Mouse (Mus musculus): ENCODE measurements around the gene Zfand6. TPM values are rescaled to one million over a fixed set of nuclear protein-coding genes. Genes with fewer than 3 reads are reported as not detected.

Zfand6 gene
- polyA plus RNA-seq (2014; fragmentation: Nextera tagmentation; extraction: Ambion mirVana), result 167 and 180 TPM in 2 replicates

GRCm38 (mm10) chr7:84689251-84690100 lies at the start of gene Zfand6:
Zfand6 (minus strand) TSS chr7:84689959.
- peak within 1 kb of the TSS; percentile 89 for H3K27ac ChIP-seq (ENCODE audit: low read depth, low read length)
- no peaks in the 10 kb centered on the region for H3K4me1 ChIP-seq (ENCODE audit: control insufficient read depth, insufficient read depth, low read length)
- under 1% methylated on average over 47 of the region's 87 CpGs for WGBS
- no peaks in the 10 kb centered on the region for H3K27me3 ChIP-seq (ENCODE audit: control insufficient read depth, insufficient read depth, low read length)
- no peaks in the 10 kb centered on the region for H3K36me3 ChIP-seq (ENCODE audit: control insufficient read depth, insufficient read depth, low read length)
- H3K9me3 ChIP-seq (ENCODE audit: control insufficient read depth, low read length), result no peaks in the 10 kb centered on the region
- peak within 1 kb of the TSS; percentile 80 for H3K4me3 ChIP-seq (ENCODE audit: low read length)
- peak; percentile 99 for ATAC-seq (ENCODE audit: low FRiP score, low TSS enrichment)
- peak within 1 kb of the TSS; percentile 83 for H3K9ac ChIP-seq (ENCODE audit: low read depth, low read length)
- peak within 1 kb of the TSS; percentile 74 for H3K4me2 ChIP-seq (replicated peaks; ENCODE audit: low read depth, low read length)

GRCm38 (mm10) chr7:84736803-84737202 lies 47.0 kb upstream of the Zfand6 start:
- Histone ChIP-seq H3K4me2 (replicated peaks; ENCODE audit: low read depth, low read length) (no peak overlapping the region), H3K9ac (ENCODE audit: low read depth, low read length) (no peak overlapping the region), H3K36me3 (ENCODE audit: control insufficient read depth, insufficient read depth, low read length) (no peaks in the 10 kb centered on the region), H3K4me3 (ENCODE audit: low read length) (no peak overlapping the region), H3K27me3 (ENCODE audit: control insufficient read depth, insufficient read depth, low read length) (no peaks in the 10 kb centered on the region), H3K27ac (ENCODE audit: low read depth, low read length) (no peak overlapping the region), H3K4me1 (ENCODE audit: control insufficient read depth, insufficient read depth, low read length) (no peaks in the 10 kb centered on the region), H3K9me3 (ENCODE audit: control insufficient read depth, low read length) (no peaks in the 10 kb centered on the region)
- ATAC-seq (ENCODE audit: low FRiP score, low TSS enrichment), result no peak
- WGBS, result 81% methylated on average over 2 of the region's 2 CpGs

DNA sequence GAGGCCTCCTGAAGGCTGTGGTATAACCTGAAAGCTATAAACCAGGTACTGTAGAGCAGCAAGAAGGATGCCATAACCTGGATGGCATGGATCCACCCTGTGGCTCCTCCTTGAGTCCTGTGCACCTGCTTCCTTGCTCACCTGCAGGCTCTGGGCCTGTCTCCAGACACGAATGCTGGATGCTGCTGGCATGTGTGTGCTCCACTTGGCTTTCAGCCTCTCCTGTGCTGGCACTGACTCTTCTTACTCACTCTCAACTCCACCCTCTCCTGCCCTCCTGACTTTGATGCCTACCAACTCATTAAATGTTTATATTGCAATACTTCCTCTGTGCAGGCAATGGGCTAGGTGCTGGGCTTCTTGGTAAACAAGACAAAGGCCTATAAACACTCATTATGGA lies 43.3 kb upstream of the Zfand6 start:
- Histone ChIP-seq H3K4me2 (replicated peaks; ENCODE audit: low read depth, low read length) (no peak overlapping the region), H3K4me3 (ENCODE audit: low read length) (no peak overlapping the region), H3K27me3 (ENCODE audit: control insufficient read depth, insufficient read depth, low read length) (no peaks in the 10 kb centered on the region), H3K9ac (ENCODE audit: low read depth, low read length) (no peak overlapping the region), H3K36me3 (ENCODE audit: control insufficient read depth, insufficient read depth, low read length) (no peaks in the 10 kb centered on the region), H3K9me3 (ENCODE audit: control insufficient read depth, low read length) (no peaks in the 10 kb centered on the region), H3K4me1 (ENCODE audit: control insufficient read depth, insufficient read depth, low read length) (no peaks in the 10 kb centered on the region), H3K27ac (ENCODE audit: low read depth, low read length) (no peak overlapping the region)
- 67% methylated on average over 1 of the region's 1 CpGs for WGBS
- no peak for ATAC-seq (ENCODE audit: low FRiP score, low TSS enrichment)

DNA sequence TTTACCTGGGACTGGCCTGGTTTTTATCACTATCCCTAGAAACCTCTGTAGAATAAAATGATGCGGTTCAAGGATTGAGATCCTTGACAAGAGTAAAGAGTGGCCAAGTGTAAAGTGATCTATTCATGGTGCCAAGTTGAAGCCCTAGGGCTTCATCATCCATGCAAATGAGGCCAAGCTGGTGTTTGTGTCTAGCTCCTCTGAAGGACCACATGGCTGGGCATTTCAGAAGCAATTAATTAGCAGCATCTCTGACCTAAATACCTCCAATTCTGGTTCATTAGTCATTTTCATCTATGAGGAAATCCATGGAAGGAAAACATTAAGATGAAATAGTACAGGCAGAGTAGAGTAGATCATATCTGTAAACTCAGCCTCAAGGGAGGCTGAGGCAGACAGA lies 42.3 kb upstream of the Zfand6 start:
- Histone ChIP-seq H3K9ac (ENCODE audit: low read depth, low read length) (no peak overlapping the region), H3K4me1 (ENCODE audit: control insufficient read depth, insufficient read depth, low read length) (no peaks in the 10 kb centered on the region), H3K36me3 (ENCODE audit: control insufficient read depth, insufficient read depth, low read length) (no peaks in the 10 kb centered on the region), H3K27me3 (ENCODE audit: control insufficient read depth, insufficient read depth, low read length) (no peaks in the 10 kb centered on the region), H3K27ac (ENCODE audit: low read depth, low read length) (no peak overlapping the region), H3K4me2 (replicated peaks; ENCODE audit: low read depth, low read length) (no peak overlapping the region), H3K9me3 (ENCODE audit: control insufficient read depth, low read length) (no peaks in the 10 kb centered on the region), H3K4me3 (ENCODE audit: low read length) (no peak overlapping the region)
- WGBS, result 93% methylated on average over 1 of the region's 1 CpGs
- no peak for ATAC-seq (ENCODE audit: low FRiP score, low TSS enrichment)

GRCm38 (mm10) chr7:84731076-84731475 lies 41.3 kb upstream of the Zfand6 start:
- H3K4me3 ChIP-seq (ENCODE audit: low read length), result no peak overlapping the region
- H3K4me2 ChIP-seq (replicated peaks; ENCODE audit: low read depth, low read length), result no peak overlapping the region
- no peaks in the 10 kb centered on the region for H3K4me1 ChIP-seq (ENCODE audit: control insufficient read depth, insufficient read depth, low read length)
- H3K9ac ChIP-seq (ENCODE audit: low read depth, low read length), result no peak overlapping the region
- ATAC-seq (ENCODE audit: low FRiP score, low TSS enrichment), result no peak
- 44% methylated on average over 3 of the region's 3 CpGs for WGBS
- H3K36me3 ChIP-seq (ENCODE audit: control insufficient read depth, insufficient read depth, low read length), result no peaks in the 10 kb centered on the region
- no peaks in the 10 kb centered on the region for H3K27me3 ChIP-seq (ENCODE audit: control insufficient read depth, insufficient read depth, low read length)
- H3K27ac ChIP-seq (ENCODE audit: low read depth, low read length), result no peak overlapping the region
- no peaks in the 10 kb centered on the region for H3K9me3 ChIP-seq (ENCODE audit: control insufficient read depth, low read length)

- 76% methylated on average over 7 of the region's 7 CpGs for WGBS
- Histone ChIP-seq H3K4me1 (ENCODE audit: control insufficient read depth, insufficient read depth, low read length) (no peaks in the 10 kb centered on the region), H3K9ac (ENCODE audit: low read depth, low read length) (no peak overlapping the region), H3K27ac (ENCODE audit: low read depth, low read length) (no peak overlapping the region), H3K27me3 (ENCODE audit: control insufficient read depth, insufficient read depth, low read length) (no peaks in the 10 kb centered on the region), H3K36me3 (ENCODE audit: control insufficient read depth, insufficient read depth, low read length) (no peaks in the 10 kb centered on the region), H3K4me3 (ENCODE audit: low read length) (no peak overlapping the region), H3K4me2 (replicated peaks; ENCODE audit: low read depth, low read length) (no peak overlapping the region), H3K9me3 (ENCODE audit: control insufficient read depth, low read length) (no peaks in the 10 kb centered on the region)
- no peak for ATAC-seq (ENCODE audit: low FRiP score, low TSS enrichment)
Observed at GRCm38 (mm10) chr7:84722804-84723459, 33.2 kb upstream of the Zfand6 start.

GRCm38 (mm10) chr7:84710287-84710958 lies 20.7 kb upstream of the Zfand6 start:
- no peak overlapping the region for H3K4me3 ChIP-seq (ENCODE audit: low read length)
- no peaks in the 10 kb centered on the region for H3K9me3 ChIP-seq (ENCODE audit: control insufficient read depth, low read length)
- no peaks in the 10 kb centered on the region for H3K27me3 ChIP-seq (ENCODE audit: control insufficient read depth, insufficient read depth, low read length)
- H3K4me2 ChIP-seq (replicated peaks; ENCODE audit: low read depth, low read length), result no peak overlapping the region
- no peak for ATAC-seq (ENCODE audit: low FRiP score, low TSS enrichment)
- no peaks in the 10 kb centered on the region for H3K4me1 ChIP-seq (ENCODE audit: control insufficient read depth, insufficient read depth, low read length)
- no peaks in the 10 kb centered on the region for H3K36me3 ChIP-seq (ENCODE audit: control insufficient read depth, insufficient read depth, low read length)
- no peak overlapping the region for H3K27ac ChIP-seq (ENCODE audit: low read depth, low read length)
- no peak overlapping the region for H3K9ac ChIP-seq (ENCODE audit: low read depth, low read length)

GRCm38 (mm10) chr7:84706877-84707276 lies 17.1 kb upstream of the Zfand6 start:
- Histone ChIP-seq H3K4me1 (ENCODE audit: control insufficient read depth, insufficient read depth, low read length) (no peaks in the 10 kb centered on the region), H3K27me3 (ENCODE audit: control insufficient read depth, insufficient read depth, low read length) (no peaks in the 10 kb centered on the region), H3K9me3 (ENCODE audit: control insufficient read depth, low read length) (no peaks in the 10 kb centered on the region), H3K4me3 (ENCODE audit: low read length) (no peak overlapping the region), H3K4me2 (replicated peaks; ENCODE audit: low read depth, low read length) (no peak overlapping the region), H3K9ac (ENCODE audit: low read depth, low read length) (no peak overlapping the region), H3K27ac (ENCODE audit: low read depth, low read length) (no peak overlapping the region), H3K36me3 (ENCODE audit: control insufficient read depth, insufficient read depth, low read length) (no peaks in the 10 kb centered on the region)
- no peak for ATAC-seq (ENCODE audit: low FRiP score, low TSS enrichment)
- WGBS, result 89% methylated on average over 3 of the region's 3 CpGs

DNA sequence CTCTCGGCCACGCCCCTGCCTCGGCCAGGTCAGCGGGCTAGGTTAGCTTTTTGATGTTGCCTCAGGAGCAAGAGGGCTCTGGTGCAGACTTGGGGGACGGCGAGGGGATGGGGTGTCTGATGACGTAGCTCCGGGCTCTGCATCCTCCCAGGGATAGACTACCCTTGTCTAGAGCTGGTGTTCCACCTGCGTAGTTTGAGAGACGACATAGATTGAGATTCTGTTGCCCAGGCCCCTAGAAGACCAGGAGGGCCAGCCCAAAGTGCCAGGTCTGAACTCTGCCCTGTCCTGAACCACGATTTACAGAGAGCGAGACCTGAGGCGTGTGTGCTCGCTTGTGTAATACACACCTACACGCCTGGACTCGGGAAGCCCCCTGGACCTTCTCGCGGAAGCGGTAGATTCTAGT lies 346 bp upstream of the Zfand6 start:
- WGBS, result 6% methylated on average over 19 of the region's 19 CpGs
- no peak overlapping the region for H3K27ac ChIP-seq (ENCODE audit: low read depth, low read length)
- no peak for ATAC-seq (ENCODE audit: low FRiP score, low TSS enrichment)

More for the DNA sequence above, 346 bp upstream of the Zfand6 start:
- Histone ChIP-seq H3K36me3 (ENCODE audit: control insufficient read depth, insufficient read depth, low read length) (no peaks in the 10 kb centered on the region), H3K4me2 (replicated peaks; ENCODE audit: low read depth, low read length) (peak overlapping the region; percentile 74), H3K4me3 (ENCODE audit: low read length) (peak overlapping the region; percentile 80), H3K9ac (ENCODE audit: low read depth, low read length) (peak overlapping the region; percentile 52), H3K27me3 (ENCODE audit: control insufficient read depth, insufficient read depth, low read length) (no peaks in the 10 kb centered on the region), H3K9me3 (ENCODE audit: control insufficient read depth, low read length) (no peaks in the 10 kb centered on the region), H3K4me1 (ENCODE audit: control insufficient read depth, insufficient read depth, low read length) (no peaks in the 10 kb centered on the region)
